Mouse (Mus musculus): ENCODE measurements around the gene Plvap.
"Not testable (repeated sequence)": the region's sequence is repeated elsewhere in the genome, so short reads cannot be mapped to it uniquely, and the experiment has no call there.

Gene Plvap

GRCm38 (mm10) chr8:71511644-71512043 is at the start of gene Plvap:
Gene Plvap (minus strand): TSS chr8:71511752.
- DNase-seq (ENCODE audit: low spot score): no peak

- DNase-seq (ENCODE audit: low spot score): no peak
These were observed 49.2 kb upstream of the Plvap start for GRCm38 (mm10) chr8:71560765-71561164.

- DNase-seq (ENCODE audit: low spot score): no peak
These were observed 48.5 kb upstream of the Plvap start for GRCm38 (mm10) chr8:71560071-71560470.

GRCm38 (mm10) chr8:71558958-71559690 is 47.6 kb upstream of the Plvap start:
- DNase-seq (ENCODE audit: low spot score): peak; percentile 58

GRCm38 (mm10) chr8:71558071-71558957 is 46.8 kb upstream of the Plvap start, which contains the start of gene Tmem221:
Gene Tmem221 (minus strand): TSS chr8:71558871.
- peak; percentile 23 for DNase-seq (ENCODE audit: low spot score)

GRCm38 (mm10) chr8:71554644-71555043 is 43.1 kb upstream of the Plvap start:
- no peak for DNase-seq (ENCODE audit: low spot score)

- DNase-seq (ENCODE audit: low spot score): no peak
These were observed 42.4 kb upstream of the Plvap start for GRCm38 (mm10) chr8:71554001-71554400.

GRCm38 (mm10) chr8:71552770-71553169 is 41.2 kb upstream of the Plvap start:
- DNase-seq (ENCODE audit: low spot score): no peak

- no peak for DNase-seq (ENCODE audit: low spot score)
These were observed 39.2 kb upstream of the Plvap start for GRCm38 (mm10) chr8:71550754-71551153.

- DNase-seq (ENCODE audit: low spot score): no peak
These were observed 36.0 kb upstream of the Plvap start for GRCm38 (mm10) chr8:71547590-71547989.

GRCm38 (mm10) chr8:71545053-71545452 is 33.5 kb upstream of the Plvap start:
- no peak for DNase-seq (ENCODE audit: low spot score)

GRCm38 (mm10) chr8:71543755-71544154 is 32.2 kb upstream of the Plvap start:
- no peak for DNase-seq (ENCODE audit: low spot score)

GRCm38 (mm10) chr8:71542632-71543343 is 31.2 kb upstream of the Plvap start, which contains the start of gene Mvb12a:
Gene Mvb12a (plus strand): TSS chr8:71542922.
- DNase-seq (ENCODE audit: low spot score): peak; percentile 94

- DNase-seq (ENCODE audit: low spot score): peak; percentile 83
These were observed 25.7 kb upstream of the Plvap start, which contains the start of gene Bst2 for GRCm38 (mm10) chr8:71537028-71537867. Gene Bst2 (minus strand): TSS chr8:71537456.

- no peak for DNase-seq (ENCODE audit: low spot score)
These were observed 24.1 kb upstream of the Plvap start for GRCm38 (mm10) chr8:71535663-71536062.

- no peak for DNase-seq (ENCODE audit: low spot score)
These were observed 22.8 kb upstream of the Plvap start for GRCm38 (mm10) chr8:71534263-71534810.

- not testable (repeated sequence) for DNase-seq (ENCODE audit: low spot score)
These were observed 19.3 kb upstream of the Plvap start for GRCm38 (mm10) chr8:71530735-71531467.

- peak; percentile 60 for DNase-seq (ENCODE audit: low spot score)
These were observed 17.0 kb upstream of the Plvap start for GRCm38 (mm10) chr8:71528362-71529073.

- DNase-seq (ENCODE audit: low spot score): no peak
These were observed 15.8 kb upstream of the Plvap start for GRCm38 (mm10) chr8:71527162-71527870.

Measured in T-cell, adult 2 months (primary cell).